Mouse (Mus musculus) G1E (cell line): ENCODE measurements around the gene Fgfr3.

Experiments
- CTCF ChIP-seq: IDR thresholded peaks from 2 replicates; pipeline ENCODE4 v1.5.1; 2012; ENCODE audit warnings: low read depth, low read length, inconsistent platforms, mixed read lengths
- GATA1 ChIP-seq: IDR thresholded peaks from 2 replicates; pipeline ENCODE4 v1.6.1; 2012; ENCODE audit warnings: borderline replicate concordance, low read length, inconsistent platforms, mixed read lengths
- TAL1 ChIP-seq: conservative IDR thresholded peaks from 2 replicates; pipeline ENCODE4 v1.6.1; 2012; ENCODE audit warnings: low read depth, low read length, inconsistent platforms, mixed read lengths

DNA sequence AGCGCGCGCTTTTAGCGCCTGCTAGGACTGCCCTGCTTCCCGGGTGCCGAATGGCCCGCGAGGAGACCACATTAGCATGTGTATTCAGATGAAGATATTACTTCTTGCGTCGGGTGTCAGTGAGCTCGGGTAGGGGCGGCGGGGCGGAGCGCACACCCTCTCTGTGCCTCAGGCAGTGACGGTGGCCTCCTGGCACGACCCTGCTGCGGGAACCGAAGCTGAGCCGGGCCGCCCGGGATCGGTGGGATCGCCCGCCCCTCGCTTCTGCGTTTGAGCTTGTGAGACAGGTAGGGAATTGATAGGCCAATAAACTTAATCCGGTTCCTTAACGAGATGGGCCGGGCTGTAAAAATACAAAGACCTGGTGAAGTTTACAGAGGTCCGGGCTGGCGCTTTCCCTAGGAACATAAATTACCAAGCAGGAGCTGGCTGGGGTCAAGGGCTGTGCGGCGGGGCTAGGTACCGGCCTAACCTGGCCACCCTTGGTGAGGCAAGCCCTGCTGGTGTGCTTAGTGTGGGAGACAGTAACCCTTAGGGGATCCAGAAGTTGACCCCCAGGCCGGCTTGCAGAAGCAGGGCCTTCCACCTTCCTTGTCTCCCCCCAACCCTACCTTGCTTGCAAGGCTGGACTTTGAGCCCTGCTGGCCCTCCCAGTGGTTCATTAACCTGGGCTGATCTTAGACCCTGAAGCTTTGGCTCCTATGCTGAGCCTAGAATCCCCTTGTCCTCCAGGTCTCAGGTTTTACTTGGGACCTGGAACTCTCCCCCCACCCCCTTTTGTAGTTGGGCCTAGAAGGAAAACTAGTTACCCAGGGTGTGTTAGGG is 2.4 kb downstream of the Fgfr3 start:
- TF ChIP-seq GATA1 (no peak), CTCF (no peak), TAL1 (no peak)
